Mouse (Mus musculus) stomach, postnatal 0 days (tissue): Measurements from ENCODE around the gene Klre1. TPM values are rescaled to one million over a fixed set of nuclear protein-coding genes. Genes with fewer than 3 reads are reported as not detected.

Experiments
- ATAC-seq: fragments of 200-750 bp; cut with Nextera tagmentation; 2 replicates; pipeline ENCODE4 v1.8.0; 2017; ENCODE audit not compliant: low FRiP score, low TSS enrichment
- DNase-seq: peaks from one replicate; pipeline ENCODE4 v3.0.0-alpha.2; 2016; ENCODE audit warnings: low spot score
- H3K27ac ChIP-seq: fragments of 300-500 bp; sonication (generic); replicated peaks from 2 replicates; pipeline ENCODE4 v1.5.1; 2014; ENCODE audit warnings: mild to moderate bottlenecking, control low read depth
- H3K27me3 ChIP-seq: fragments of 300-500 bp; sonication (generic); 2 replicates; pipeline ENCODE4 v1.6.1; 2014; ENCODE audit warnings: low read length; ENCODE audit not compliant: control insufficient read depth, insufficient read depth
- H3K36me3 ChIP-seq: fragments of 300-500 bp; sonication (generic); 2 replicates; pipeline ENCODE4 v1.6.1; 2014; ENCODE audit warnings: low read length, mixed read lengths; ENCODE audit not compliant: control insufficient read depth, insufficient read depth
- H3K4me1 ChIP-seq: fragments of 300-500 bp; sonication (generic); replicated peaks from 2 replicates; pipeline ENCODE4 v1.6.1; 2014; ENCODE audit warnings: antibody characterized with exemption; ENCODE audit not compliant: control insufficient read depth, insufficient read depth
- H3K4me2 ChIP-seq: fragments of 300-500 bp; sonication (generic); replicated peaks from 2 replicates; pipeline ENCODE4 v1.6.1; 2014; ENCODE audit warnings: low read depth, mild to moderate bottlenecking, control low read depth, moderate library complexity
- H3K4me3 ChIP-seq: fragments of 300-500 bp; sonication (generic); 2 replicates; pipeline ENCODE4 v1.5.1; 2014; ENCODE audit warnings: low read depth, low read length, control low read depth
- H3K9ac ChIP-seq: fragments of 300-500 bp; sonication (generic); 2 replicates; pipeline ENCODE4 v1.6.1; 2014; ENCODE audit warnings: mild to moderate bottlenecking, low read length, control low read depth, mixed read lengths
- H3K9me3 ChIP-seq: fragments of 300-500 bp; sonication (generic); 2 replicates; pipeline ENCODE4 v1.6.1; 2016; ENCODE audit warnings: low read length; ENCODE audit not compliant: control insufficient read depth
- CTCF ChIP-seq: IDR thresholded peaks from 2 replicates; pipeline ENCODE4 v1.5.1; 2016; ENCODE audit warnings: antibody characterized with exemption, low read depth, mild to moderate bottlenecking, moderate library complexity
- EP300 ChIP-seq: optimal IDR thresholded peaks from 2 replicates; pipeline ENCODE3; 2016; ENCODE audit warnings: antibody characterized with exemption
- WGBS: fragments of 180-500 bp; shearing (Covaris S2); extraction: QIAGEN DNeasy Blood & Tissue Kit; methylation state at CpG from one replicate; pipeline ENCODE4 v1.1.7; 2014; 5-methylcytosine and 5-hydroxymethylcytosine counted together
- polyA plus RNA-seq: library from polyadenylated mRNA; unstranded; fragments of >200 nt; fragmentation: Nextera tagmentation; extraction: Ambion mirVana; gene quantifications from 2 replicates; pipeline ENCODE4 v1.2.1, GENCODE M21; 2015

Klre1 gene
- polyA plus RNA-seq, 1 experiment from 2014 or later = not detected

GRCm38 (mm10) chr6:129547277-129547676 lies 30.4 kb upstream of the Klre1 start:
- no peak overlapping the region for H3K27ac ChIP-seq
- DNase-seq = no peak
- H3K4me1 ChIP-seq = no peaks in the 10 kb centered on the region
- no peaks in the 10 kb centered on the region for H3K9me3 ChIP-seq
- ATAC-seq = no peak
- no peak overlapping the region for H3K4me2 ChIP-seq
- TF ChIP-seq CTCF = no peak
- no peak for TF ChIP-seq EP300
- no peak overlapping the region for H3K4me3 ChIP-seq
- H3K9ac ChIP-seq = no peak overlapping the region
- no peaks in the 10 kb centered on the region for H3K36me3 ChIP-seq
- no peaks in the 10 kb centered on the region for H3K27me3 ChIP-seq
- WGBS = 86% methylated on average over 2 of the region's 2 CpGs

GRCm38 (mm10) chr6:129548009-129548408 lies 29.7 kb upstream of the Klre1 start:
- Histone ChIP-seq H3K4me2 (no peak overlapping the region), H3K4me3 (no peak overlapping the region), H3K27ac (no peak overlapping the region), H3K36me3 (no peaks in the 10 kb centered on the region), H3K9me3 (no peaks in the 10 kb centered on the region), H3K9ac (no peak overlapping the region), H3K4me1 (no peaks in the 10 kb centered on the region), H3K27me3 (no peaks in the 10 kb centered on the region)
- ATAC-seq = no peak
- 55% methylated on average over 3 of the region's 3 CpGs for WGBS
- TF ChIP-seq EP300 (no peak), CTCF (no peak)
- no peak for DNase-seq

GRCm38 (mm10) chr6:129557298-129558023 lies 20.2 kb upstream of the Klre1 start:
- DNase-seq = no peak
- Histone ChIP-seq H3K9me3 (no peaks in the 10 kb centered on the region), H3K36me3 (no peaks in the 10 kb centered on the region), H3K4me3 (no peak overlapping the region), H3K9ac (no peak overlapping the region), H3K27ac (no peak overlapping the region), H3K27me3 (no peaks in the 10 kb centered on the region), H3K4me2 (no peak overlapping the region), H3K4me1 (no peaks in the 10 kb centered on the region)
- 0 out of 2 replicates have a peak, but pooled peaks have one; percentile 35 for ATAC-seq
- TF ChIP-seq EP300 (no peak), CTCF (no peak)

GRCm38 (mm10) chr6:129558946-129559640 lies 18.6 kb upstream of the Klre1 start:
- no peaks in the 10 kb centered on the region for H3K9me3 ChIP-seq
- no peaks in the 10 kb centered on the region for H3K4me1 ChIP-seq
- TF ChIP-seq CTCF (peak; percentile 97), EP300 (no peak)
- ATAC-seq (peak; percentile 70; the same call in 1 of the 2 replicates), DNase-seq (peak; percentile 77)
- H3K36me3 ChIP-seq = no peaks in the 10 kb centered on the region
- no peaks in the 10 kb centered on the region for H3K27me3 ChIP-seq
- no peak overlapping the region for H3K4me3 ChIP-seq
- no peak overlapping the region for H3K27ac ChIP-seq
- H3K9ac ChIP-seq = no peak overlapping the region
- H3K4me2 ChIP-seq = no peak overlapping the region
- 13% methylated on average over 12 of the region's 12 CpGs for WGBS

GRCm38 (mm10) chr6:129559641-129560027 lies 18.1 kb upstream of the Klre1 start:
- no peak for TF ChIP-seq EP300
- Histone ChIP-seq H3K36me3 (no peaks in the 10 kb centered on the region), H3K4me3 (no peak overlapping the region), H3K4me2 (no peak overlapping the region), H3K9me3 (no peaks in the 10 kb centered on the region), H3K27me3 (no peaks in the 10 kb centered on the region), H3K27ac (no peak overlapping the region), H3K9ac (no peak overlapping the region), H3K4me1 (no peaks in the 10 kb centered on the region)
- WGBS = 61% methylated on average over 4 of the region's 4 CpGs
- no peak for DNase-seq
- ATAC-seq = no peak

- no peaks in the 10 kb centered on the region for H3K4me1 ChIP-seq
- H3K9ac ChIP-seq = no peak overlapping the region
- no peak for ATAC-seq
- TF ChIP-seq EP300 (no peak), CTCF (no peak)
- DNase-seq = no peak
- H3K36me3 ChIP-seq = no peaks in the 10 kb centered on the region
- no peak overlapping the region for H3K4me2 ChIP-seq
- WGBS = 83% methylated on average over 2 of the region's 2 CpGs
- H3K4me3 ChIP-seq = no peak overlapping the region
- no peak overlapping the region for H3K27ac ChIP-seq
- no peaks in the 10 kb centered on the region for H3K9me3 ChIP-seq
- no peaks in the 10 kb centered on the region for H3K27me3 ChIP-seq
Observed at GRCm38 (mm10) chr6:129565257-129565656, 12.4 kb upstream of the Klre1 start.
